Mouse (Mus musculus) left cerebral cortex, adult 6 months (tissue): ENCODE data around the gene Dusp13. TPM values are rescaled to one million over a fixed set of nuclear protein-coding genes. Genes with fewer than 3 reads are reported as not detected.

ENCODE experiments used
- long read RNA-seq, 2 experiments: library from polyadenylated mRNA; unstranded; transcript quantifications; one replicate each; pipeline ENCODE4 v2.0.0; 2019 to 2020
- polyA plus RNA-seq: library from polyadenylated mRNA; unstranded; fragments of <200 nt; fragmentation: Nextera tagmentation; gene quantifications from 2 replicates; pipeline ENCODE4 v1.2.3, GENCODE M21; 2021

The Dusp13 gene
- 0.24 and 0.58 TPM in 2 replicates for polyA plus RNA-seq
- long read RNA-seq, experiment 1: 0 reads
- long read RNA-seq, experiment 2: 0 reads

DNA sequence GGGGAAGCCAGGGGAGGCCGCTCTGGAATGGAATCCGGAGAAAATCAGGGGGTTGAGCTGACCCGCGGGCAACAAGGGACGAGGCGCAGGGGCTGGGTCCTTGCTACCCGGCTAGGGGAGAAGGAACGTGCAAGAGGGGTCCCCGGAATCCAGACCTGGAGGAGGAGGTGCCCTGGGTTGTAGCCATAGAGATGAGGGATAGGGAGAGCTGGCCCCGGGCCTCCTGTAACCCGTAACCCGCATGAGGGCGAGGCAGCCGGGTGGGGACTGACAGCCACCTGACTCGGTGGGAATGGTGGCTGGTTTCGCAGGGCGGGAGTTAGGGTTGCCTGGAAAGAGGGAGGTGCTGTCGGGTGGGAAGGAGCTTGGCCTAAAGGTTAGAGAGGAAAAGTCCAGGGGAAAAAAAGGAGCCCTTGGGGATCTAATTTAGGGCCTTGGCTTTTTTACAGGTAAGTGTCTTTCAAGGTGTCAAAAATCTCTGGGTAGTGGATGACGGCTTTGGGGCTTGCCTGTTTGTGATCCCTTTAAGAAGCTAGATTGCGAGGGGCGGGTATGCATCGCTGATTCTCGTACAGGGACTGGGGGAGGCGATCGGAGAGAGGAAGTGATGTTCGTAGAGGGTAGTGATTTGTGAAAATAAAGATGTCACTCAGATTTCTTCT is at the start of gene Dusp13:
Gene Dusp13 (minus strand): TSS at position 301 of the 662 bp plus-strand sequence.

DNA sequence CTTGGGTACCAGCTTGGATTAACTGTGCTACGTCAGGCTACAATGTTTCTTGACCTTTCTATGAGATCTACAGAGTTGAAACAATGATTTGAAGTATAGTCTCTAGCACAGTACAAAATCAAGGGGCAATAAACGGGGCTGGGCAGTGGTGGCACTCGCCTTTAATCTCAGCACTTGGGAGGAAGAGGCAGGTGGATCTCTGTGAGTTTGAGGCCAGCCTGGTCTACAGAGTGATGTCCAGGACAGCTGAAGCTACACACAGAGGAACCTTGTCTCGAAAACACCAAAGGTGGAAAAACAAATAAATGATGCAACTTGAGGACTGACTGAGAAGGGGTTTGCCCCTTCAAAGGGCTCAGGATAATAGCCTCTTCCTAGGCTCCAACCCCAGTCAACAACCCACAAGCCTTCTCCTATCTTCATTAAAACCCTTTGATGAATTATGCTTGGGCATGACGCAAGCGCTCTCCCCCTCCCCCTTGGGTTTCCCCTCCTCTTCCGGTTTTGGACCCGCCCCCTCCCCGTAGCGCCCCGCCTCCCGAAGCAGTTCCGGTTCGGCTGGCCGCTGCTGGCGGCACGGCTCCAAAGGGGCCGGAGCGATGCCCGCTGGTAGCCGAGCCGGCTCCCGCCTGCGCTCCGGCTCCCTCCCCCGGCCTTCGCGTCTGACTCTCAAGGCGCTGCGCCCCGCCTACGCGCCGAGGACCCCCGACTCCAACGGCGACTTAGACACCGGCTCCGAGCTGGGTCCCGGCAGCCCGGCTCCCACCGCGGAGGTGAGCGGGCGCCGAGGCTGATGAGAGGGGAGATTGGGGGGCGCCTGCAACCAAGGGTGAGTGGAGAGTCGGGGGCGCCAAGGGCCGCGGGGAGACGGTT is 737 bp downstream of the Dusp13 start, which contains the start of gene Samd8:
Gene Samd8 (plus strand): TSS at position 524 of the 873 bp plus-strand sequence.

DNA sequence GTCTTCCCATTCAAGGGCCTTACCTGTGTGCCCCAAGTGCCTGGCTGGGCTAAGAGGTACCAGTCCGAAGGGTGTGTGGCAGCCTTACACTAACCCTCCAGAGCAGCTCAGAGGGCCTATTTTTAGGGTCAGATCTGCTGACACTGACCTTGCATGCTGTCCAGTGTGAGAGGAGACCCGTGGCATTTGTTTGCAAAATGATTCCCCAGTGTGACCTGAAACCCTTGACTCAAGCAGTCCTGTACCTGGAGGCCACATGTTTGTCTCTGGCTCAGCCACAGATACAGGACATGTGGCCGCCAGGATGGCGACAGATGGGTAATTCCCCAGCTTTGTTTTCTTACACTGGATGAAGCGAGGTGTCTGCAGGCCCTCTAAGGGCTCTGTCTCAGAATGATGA is 36.5 kb downstream of the Dusp13 start, which contains the start of gene Dupd1:
Gene Dupd1 (minus strand): TSS at position 91 of the 400 bp plus-strand sequence.

Other genes starting within 250 kb of the Dusp13 start
- gene Dupd1, start 36.6 kb downstream of the Dusp13 start, polyA plus RNA-seq: 0.19 and 0.23 TPM in 2 replicates
- gene Samd8, start 650 bp downstream of the Dusp13 start, polyA plus RNA-seq: 26.2 and 47.8 TPM in 2 replicates
- gene Vdac2, start 74.1 kb upstream of the Dusp13 start, polyA plus RNA-seq: 279 and 343 TPM in 2 replicates
- 49.1 and 50.1 TPM in 2 replicates for gene Comtd1, start 97.8 kb upstream of the Dusp13 start, polyA plus RNA-seq
- 0.31 and 0.74 TPM in 2 replicates for gene Zfp503, start 238.4 kb upstream of the Dusp13 start, polyA plus RNA-seq